Mouse (Mus musculus) hindbrain, postnatal 0 days (tissue): ENCODE results near the gene Snx3. TPM values are rescaled to one million over a fixed set of nuclear protein-coding genes. Genes with fewer than 3 reads are reported as not detected.
A peak's percentile ranks its signal among the peaks of the same experiment; 100 is the strongest.

Experiments
- ATAC-seq: fragments of 200-750 bp; cut with Nextera tagmentation; 2 replicates; pipeline ENCODE4 v1.8.0; 2017; ENCODE audit warnings: mild to moderate bottlenecking, moderate TSS enrichment, moderate library complexity
- DNase-seq: peaks from one replicate; pipeline ENCODE4 v3.0.0-alpha.2; 2015; ENCODE audit warnings: low spot score
- H3K27ac ChIP-seq: fragments of 300-500 bp; sonication (generic); 2 replicates; pipeline ENCODE4 v1.5.1; 2014; ENCODE audit warnings: mild to moderate bottlenecking
- H3K27me3 ChIP-seq: fragments of 300-500 bp; sonication (generic); 2 replicates; pipeline ENCODE4 v1.6.1; 2014; ENCODE audit warnings: low read length, mixed read lengths; ENCODE audit not compliant: insufficient read depth
- H3K36me3 ChIP-seq: fragments of 300-500 bp; sonication (generic); 2 replicates; pipeline ENCODE4 v1.6.1; 2014; ENCODE audit warnings: low read length, mixed read lengths; ENCODE audit not compliant: insufficient read depth
- H3K4me1 ChIP-seq: fragments of 300-500 bp; sonication (generic); 2 replicates; pipeline ENCODE4 v1.6.1; 2014; ENCODE audit warnings: antibody characterized with exemption, low read length, mixed read lengths; ENCODE audit not compliant: insufficient read depth
- H3K4me2 ChIP-seq: fragments of 300-500 bp; sonication (generic); 2 replicates; pipeline ENCODE4 v1.6.1; 2014; ENCODE audit warnings: low read depth, mild to moderate bottlenecking, low read length, moderate library complexity, mixed read lengths
- H3K4me3 ChIP-seq: fragments of 300-500 bp; sonication (generic); 2 replicates; pipeline ENCODE4 v1.5.1; 2014; ENCODE audit warnings: low read length
- H3K9ac ChIP-seq: fragments of 300-500 bp; sonication (generic); replicated peaks from 2 replicates; pipeline ENCODE4 v1.6.1; 2014; ENCODE audit warnings: mild to moderate bottlenecking, low read length, moderate library complexity, mixed read lengths
- H3K9me3 ChIP-seq: fragments of 300-500 bp; sonication (generic); 2 replicates; pipeline ENCODE4 v1.6.1; 2016; ENCODE audit warnings: low read length, mixed read lengths
- CTCF ChIP-seq: IDR thresholded peaks from 2 replicates; pipeline ENCODE4 v1.5.1; 2016; ENCODE audit warnings: antibody characterized with exemption, control low read depth, low read depth
- whole genome bisulfite sequencing: fragments of 180-500 bp; shearing (Covaris S2); extraction: QIAGEN DNeasy Blood & Tissue Kit; methylation state at CpG from one replicate; pipeline ENCODE4 v1.1.7; 2014; 5-methylcytosine and 5-hydroxymethylcytosine counted together
- polyA plus RNA-seq: library from polyadenylated mRNA; unstranded; fragments of >200 nt; fragmentation: Nextera tagmentation; extraction: Ambion mirVana; gene quantifications from 2 replicates; pipeline ENCODE4 v1.2.1, GENCODE M21; 2015
- total RNA-seq: library from RNA; depleted of rRNA; stranded (reverse); fragments of >200 nt; gene quantifications from 2 replicates; pipeline ENCODE4 v1.2.3, GENCODE M21; 2014

Snx3 gene
- total and polyA plus RNA-seq, 2 experiments from 2014 or later, result 134 to 344 TPM

DNA sequence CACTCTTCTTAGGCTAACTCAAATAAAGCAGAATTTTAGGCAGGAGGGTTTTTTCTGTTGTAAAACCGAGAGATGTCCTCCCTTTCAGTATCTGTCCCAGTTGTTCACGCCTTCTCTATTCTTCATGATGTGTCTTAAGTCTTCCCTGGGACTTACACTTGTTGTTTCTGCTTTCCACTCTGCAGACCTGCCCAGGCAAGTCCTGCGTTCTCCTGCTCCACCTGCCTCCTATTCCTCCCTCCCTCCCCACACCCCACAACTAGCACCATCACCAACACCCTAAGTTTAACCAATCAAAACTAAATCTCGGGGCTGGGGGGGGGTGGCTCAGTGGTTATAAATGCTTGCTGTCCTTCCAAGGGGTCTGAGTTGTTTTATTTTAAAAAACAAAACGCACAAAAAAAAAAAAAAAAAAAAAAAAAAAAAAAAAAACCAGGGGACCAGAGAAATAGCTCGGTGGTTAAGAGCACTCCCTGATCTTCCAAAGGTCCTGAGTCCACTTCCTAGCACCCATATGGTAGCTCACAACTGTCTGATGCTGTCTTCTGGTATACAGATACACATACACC lies 26.8 kb upstream of the Snx3 start:
- DNase-seq, result no peak
- no peaks in the 10 kb centered on the region for H3K4me1 ChIP-seq
- TF ChIP-seq CTCF, result no peak
- H3K4me3 ChIP-seq, result no peak overlapping the region
- ATAC-seq, result no peak
- no peak overlapping the region for H3K27ac ChIP-seq
- H3K9me3 ChIP-seq, result no peaks in the 10 kb centered on the region
- no peak overlapping the region for H3K4me2 ChIP-seq
- WGBS, result 85% methylated on average over 6 of the region's 6 CpGs
- H3K36me3 ChIP-seq, result no peaks in the 10 kb centered on the region
- no peak overlapping the region for H3K9ac ChIP-seq
- no peaks in the 10 kb centered on the region for H3K27me3 ChIP-seq

DNA sequence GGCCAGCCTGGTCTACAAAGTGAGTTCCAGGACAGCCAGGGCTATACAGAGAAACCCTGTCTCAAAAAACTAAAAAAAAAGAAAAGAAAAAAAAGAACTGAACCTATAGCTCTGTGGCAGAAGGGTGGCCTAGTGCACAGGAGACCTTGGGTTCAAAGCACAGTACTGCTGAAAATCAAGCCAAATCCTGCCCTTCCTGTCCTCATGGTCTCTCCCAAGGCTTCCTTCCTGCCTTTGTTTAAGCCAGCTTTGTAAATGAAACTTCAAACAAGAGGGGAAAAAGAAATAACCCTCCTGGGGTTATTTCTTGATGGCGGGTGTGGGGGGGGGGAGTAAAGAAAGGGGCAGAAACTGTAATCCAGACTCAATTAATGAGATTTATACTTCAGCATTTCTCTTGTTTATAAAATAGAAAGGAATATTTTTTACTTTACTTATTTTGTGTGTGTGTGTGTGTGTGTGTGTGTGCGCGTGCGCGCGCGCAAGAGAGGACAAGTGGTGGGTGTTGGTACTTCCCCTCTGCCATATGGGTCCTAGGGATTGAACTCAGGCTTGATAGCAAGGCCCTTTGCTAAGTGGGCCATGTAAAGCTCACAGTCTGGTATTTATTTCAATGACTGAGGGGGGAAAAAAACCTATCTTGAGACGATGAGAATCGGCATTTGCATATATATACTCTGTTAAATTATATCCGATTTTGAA lies 24.9 kb upstream of the Snx3 start:
- 0 out of 2 replicates have a peak, but pooled peaks have one; percentile 7 for TF ChIP-seq CTCF
- ATAC-seq (no peak), DNase-seq (no peak)
- Histone ChIP-seq H3K9ac (no peak overlapping the region), H3K27me3 (no peaks in the 10 kb centered on the region), H3K27ac (peak overlapping the region; percentile 77; the same call in 1 of the 2 replicates), H3K36me3 (no peaks in the 10 kb centered on the region), H3K4me2 (peak overlapping the region; percentile 78), H3K4me3 (no peak overlapping the region), H3K4me1 (no peaks in the 10 kb centered on the region), H3K9me3 (no peaks in the 10 kb centered on the region)
- whole genome bisulfite sequencing, result 90% methylated on average over 10 of the region's 10 CpGs

DNA sequence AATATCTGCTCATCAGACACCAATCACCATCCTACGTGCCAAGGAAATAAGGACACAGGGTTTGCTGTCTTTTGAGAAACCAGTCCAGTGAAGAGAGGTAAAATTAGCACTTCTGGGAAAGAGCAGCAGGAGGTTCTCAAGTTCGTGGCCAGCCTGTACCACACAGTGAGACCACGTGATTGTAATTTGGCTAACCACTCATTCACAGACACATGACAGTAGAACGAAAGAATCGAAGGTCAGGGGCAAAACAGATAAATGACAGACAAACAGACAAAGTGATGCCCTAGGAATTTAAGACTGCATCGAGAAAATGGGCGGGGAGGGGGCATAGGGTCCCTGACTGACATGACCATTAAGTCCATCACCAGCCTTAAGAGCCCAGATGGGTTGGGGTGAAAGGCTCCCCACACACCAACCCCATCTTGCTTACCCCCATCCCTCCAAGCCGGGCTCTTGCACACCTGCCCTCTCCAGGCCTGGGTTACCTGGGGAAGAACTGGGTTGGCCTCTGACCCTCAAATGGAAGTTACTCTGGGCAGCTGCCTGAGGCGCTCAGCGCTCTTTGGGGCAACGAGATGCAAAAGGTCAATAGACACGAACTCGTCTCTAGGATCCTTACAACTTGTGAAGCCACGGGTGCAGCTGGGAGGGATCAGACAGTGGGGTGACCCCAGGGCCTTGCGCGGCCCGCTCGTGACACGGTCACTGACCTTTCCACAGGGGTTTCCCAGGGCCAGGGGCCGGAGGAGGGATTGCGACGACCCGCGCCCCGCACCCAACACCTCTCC lies 24.1 kb upstream of the Snx3 start:
- no peak for TF ChIP-seq CTCF
- peak overlapping the region; percentile 68 for H3K9ac ChIP-seq
- peak overlapping the region; percentile 77 for H3K27ac ChIP-seq
- no peaks in the 10 kb centered on the region for H3K27me3 ChIP-seq
- no peaks in the 10 kb centered on the region for H3K9me3 ChIP-seq
- H3K4me2 ChIP-seq, result peak overlapping the region; percentile 78
- H3K4me3 ChIP-seq, result peak overlapping the region; percentile 65
- H3K36me3 ChIP-seq, result no peaks in the 10 kb centered on the region
- 10% methylated on average over 25 of the region's 25 CpGs for WGBS
- no peaks in the 10 kb centered on the region for H3K4me1 ChIP-seq
- DNase-seq (no peak), ATAC-seq (peak; percentile 50)

DNA sequence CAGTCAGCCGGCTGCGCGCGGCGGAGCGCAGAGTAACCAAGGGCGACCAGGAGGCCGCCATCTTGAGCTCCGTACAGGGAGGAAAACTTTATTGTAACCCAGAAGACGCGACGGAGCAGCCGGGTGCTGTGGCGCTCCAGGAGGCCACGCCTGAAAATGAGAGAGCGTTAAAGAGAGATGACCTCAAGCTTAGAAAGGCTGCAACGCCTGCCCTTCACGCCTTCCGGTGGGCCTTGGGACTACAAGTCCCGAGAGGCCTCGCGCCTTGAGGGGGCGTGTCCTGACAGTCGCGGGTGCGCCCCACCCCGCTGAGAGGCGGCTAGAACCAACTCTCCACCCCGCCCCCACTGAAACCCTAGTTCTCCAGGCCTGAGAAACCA lies 23.5 kb upstream of the Snx3 start, which contains the start of gene Afg1l:
Gene Afg1l, minus strand, starts transcription at position 225 of the 380 bp plus-strand sequence.
- no peaks in the 10 kb centered on the region for H3K36me3 ChIP-seq
- H3K9me3 ChIP-seq, result no peaks in the 10 kb centered on the region
- H3K4me1 ChIP-seq, result no peaks in the 10 kb centered on the region
- H3K27ac ChIP-seq, result peak within 1 kb of the TSS; percentile 77
- DNase-seq (peak; percentile 96), ATAC-seq (peak; percentile 96)
- H3K4me3 ChIP-seq, result peak within 1 kb of the TSS; percentile 65
- under 1% methylated on average over 29 of the region's 29 CpGs for WGBS
- H3K4me2 ChIP-seq, result peak within 1 kb of the TSS; percentile 78
- H3K9ac ChIP-seq, result peak within 1 kb of the TSS; percentile 68
- H3K27me3 ChIP-seq, result no peaks in the 10 kb centered on the region
- peak; percentile 49 for TF ChIP-seq CTCF

DNA sequence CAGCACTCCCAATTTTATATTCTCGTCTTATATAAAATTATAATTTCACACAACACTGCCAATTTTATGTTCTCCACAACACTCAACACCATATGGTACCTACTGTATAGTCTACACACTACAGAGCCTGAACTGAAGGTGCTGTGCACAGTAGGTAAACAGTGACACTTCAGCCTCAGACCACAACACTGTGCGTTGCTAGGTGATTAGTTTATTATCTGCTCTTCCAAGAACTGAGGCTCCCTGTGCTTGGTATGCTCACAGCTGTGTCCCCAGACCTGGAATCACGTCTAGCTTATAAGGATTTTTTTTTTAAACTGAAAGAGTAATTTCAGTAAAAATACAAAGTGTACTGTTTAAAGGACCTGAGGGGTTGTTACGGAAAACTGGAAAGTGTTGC lies 21.1 kb upstream of the Snx3 start:
- 74% methylated on average over 4 of the region's 4 CpGs for WGBS
- no peak for ATAC-seq
- TF ChIP-seq CTCF, result no peak

DNA sequence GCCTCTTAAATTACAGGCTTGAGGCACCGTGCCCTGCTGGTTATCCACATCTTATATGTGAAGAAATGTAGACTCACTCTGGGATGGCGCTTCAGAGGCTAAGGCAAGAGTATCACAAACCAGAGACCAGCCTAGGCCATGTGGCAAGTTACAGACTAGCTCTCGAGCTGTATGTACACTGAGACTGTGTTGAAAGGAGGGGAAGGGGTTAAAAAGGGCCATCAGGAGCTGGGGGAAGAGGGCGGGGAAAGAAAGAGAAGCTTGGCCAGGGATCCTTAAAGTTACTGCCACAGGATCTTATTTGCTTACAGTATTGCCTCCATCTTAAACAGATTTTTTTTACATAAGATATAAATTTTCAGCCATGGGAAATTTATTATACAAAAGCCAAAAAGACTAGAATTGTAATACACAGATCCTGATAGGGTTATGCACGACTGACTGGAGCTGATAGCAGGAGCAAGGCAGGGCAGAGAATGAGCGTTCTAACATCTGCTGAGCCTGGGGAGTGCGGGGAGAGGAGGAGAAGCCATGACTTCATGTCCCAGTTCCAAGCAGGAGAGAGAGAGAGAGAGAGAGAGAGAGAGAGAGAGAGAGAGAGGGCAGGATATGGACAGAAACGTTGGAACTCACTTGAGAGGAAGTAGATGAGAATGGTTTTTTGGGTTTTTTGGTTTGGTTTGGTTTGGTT lies 13.1 kb upstream of the Snx3 start:
- Histone ChIP-seq H3K9me3 (no peaks in the 10 kb centered on the region), H3K4me1 (no peaks in the 10 kb centered on the region), H3K27me3 (no peaks in the 10 kb centered on the region), H3K4me2 (no peak overlapping the region), H3K36me3 (no peaks in the 10 kb centered on the region), H3K27ac (no peak overlapping the region), H3K9ac (no peak overlapping the region), H3K4me3 (no peak overlapping the region)
- ATAC-seq (no peak), DNase-seq (no peak)
- 42% methylated on average over 8 of the region's 8 CpGs for WGBS
- TF ChIP-seq CTCF, result no peak

More for the DNA sequence above, 21.1 kb upstream of the Snx3 start:
- Histone ChIP-seq H3K9me3 (no peaks in the 10 kb centered on the region), H3K9ac (no peak overlapping the region), H3K27ac (no peak overlapping the region), H3K4me1 (no peaks in the 10 kb centered on the region), H3K27me3 (no peaks in the 10 kb centered on the region), H3K4me2 (no peak overlapping the region), H3K36me3 (no peaks in the 10 kb centered on the region), H3K4me3 (no peak overlapping the region)
- DNase-seq, result no peak
